Mouse (Mus musculus): ENCODE data around the gene Pik3ca.
A peak's percentile ranks its signal among the peaks of the same experiment; 100 is the strongest.

The Pik3ca gene

DNA sequence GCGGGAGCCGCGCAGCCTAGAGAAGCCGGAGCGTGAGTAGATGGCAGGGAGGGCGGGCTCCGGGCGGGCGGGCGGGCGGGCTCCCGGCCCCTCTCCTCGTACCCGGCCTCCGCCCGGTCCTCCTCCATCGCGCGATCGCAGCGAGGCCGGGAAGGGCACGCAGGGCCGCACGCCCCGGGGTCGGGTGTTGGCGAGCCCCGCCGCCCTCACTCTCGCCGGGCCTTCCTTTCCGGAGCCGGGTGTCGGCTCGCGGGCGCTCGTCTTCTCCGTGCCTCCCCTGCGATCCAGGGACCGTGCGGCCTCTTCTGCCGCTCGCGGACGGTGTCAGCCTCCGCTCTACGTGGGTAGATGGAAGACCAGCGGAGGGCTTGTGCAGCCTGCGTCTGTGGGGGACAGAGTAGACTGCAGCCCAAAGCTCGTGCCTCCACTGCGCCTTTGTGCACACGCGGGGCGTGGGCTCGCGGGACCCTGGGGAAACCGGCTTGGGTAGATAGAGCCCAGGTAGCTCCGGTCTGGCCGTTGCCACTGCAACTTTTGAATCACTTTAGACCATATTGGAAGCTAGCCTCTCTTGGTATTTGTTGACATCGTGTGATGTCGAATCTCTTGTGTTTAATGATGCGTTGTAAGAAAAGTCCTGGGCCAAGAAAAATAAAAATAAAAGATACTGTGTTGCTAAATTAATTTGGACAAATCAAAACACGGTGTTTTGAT lies at the start of gene Pik3ca:
TSS of gene Pik3ca (plus strand) at position 211 of the 714 bp plus-strand sequence.
- no peak for DNase-seq

DNA sequence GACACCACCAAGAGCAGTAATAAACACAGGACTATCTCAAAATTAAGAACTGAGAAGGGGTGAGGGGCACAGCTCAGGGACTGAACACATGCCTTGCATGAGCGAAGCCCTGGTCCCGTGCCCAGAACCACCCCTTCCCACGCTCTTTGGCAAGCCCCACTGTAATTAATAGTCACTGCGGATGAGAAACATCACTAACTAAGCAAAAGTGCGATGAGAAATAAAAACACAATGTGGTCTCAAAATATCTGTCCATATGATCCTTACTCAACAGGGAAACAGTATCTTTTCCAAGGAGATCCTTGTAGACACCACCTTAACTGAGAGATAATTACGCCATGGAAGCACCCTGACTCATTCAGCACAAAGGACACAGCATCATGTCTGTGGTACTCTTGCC lies 49.6 kb upstream of the Pik3ca start:
- no peak for DNase-seq

DNA sequence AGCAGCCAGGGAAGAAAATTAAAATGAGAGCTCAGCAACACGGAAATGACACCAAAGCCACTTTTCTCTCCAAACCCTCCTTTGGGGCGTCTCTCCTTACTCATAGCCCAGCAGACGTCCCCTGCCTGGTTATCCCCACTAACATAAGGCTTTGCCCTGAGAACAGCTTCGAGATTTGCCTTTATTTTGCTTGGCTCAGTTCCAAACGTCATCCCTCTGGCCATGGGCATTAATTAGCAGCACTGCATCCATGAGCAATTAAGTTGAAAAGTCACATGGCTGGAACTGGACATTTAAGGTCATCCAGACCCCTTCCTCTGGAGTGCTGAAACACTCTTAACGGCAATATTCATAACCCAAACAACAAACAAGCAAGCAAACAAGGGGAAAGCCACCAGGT lies 36.2 kb upstream of the Pik3ca start:
- no peak for DNase-seq

DNA sequence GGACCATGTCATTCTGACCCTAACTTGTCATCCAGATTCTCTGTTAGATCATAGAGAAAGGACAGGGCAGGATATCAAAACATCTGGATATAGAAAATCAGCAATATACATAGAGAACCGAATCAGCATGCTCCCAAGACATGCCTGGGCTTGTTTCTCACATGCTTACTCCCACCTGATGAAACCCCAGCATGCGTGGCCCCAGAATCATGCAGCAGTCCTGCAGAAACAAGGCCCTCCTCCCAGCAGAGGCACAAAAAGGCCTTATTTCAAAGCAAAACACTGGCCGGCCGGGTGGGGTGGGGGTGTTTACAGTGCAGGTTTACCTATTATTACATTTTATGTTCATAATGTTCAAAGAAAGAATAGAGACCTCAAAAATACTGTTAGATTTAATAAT lies 33.3 kb upstream of the Pik3ca start:
- peak; percentile 1 for DNase-seq

DNA sequence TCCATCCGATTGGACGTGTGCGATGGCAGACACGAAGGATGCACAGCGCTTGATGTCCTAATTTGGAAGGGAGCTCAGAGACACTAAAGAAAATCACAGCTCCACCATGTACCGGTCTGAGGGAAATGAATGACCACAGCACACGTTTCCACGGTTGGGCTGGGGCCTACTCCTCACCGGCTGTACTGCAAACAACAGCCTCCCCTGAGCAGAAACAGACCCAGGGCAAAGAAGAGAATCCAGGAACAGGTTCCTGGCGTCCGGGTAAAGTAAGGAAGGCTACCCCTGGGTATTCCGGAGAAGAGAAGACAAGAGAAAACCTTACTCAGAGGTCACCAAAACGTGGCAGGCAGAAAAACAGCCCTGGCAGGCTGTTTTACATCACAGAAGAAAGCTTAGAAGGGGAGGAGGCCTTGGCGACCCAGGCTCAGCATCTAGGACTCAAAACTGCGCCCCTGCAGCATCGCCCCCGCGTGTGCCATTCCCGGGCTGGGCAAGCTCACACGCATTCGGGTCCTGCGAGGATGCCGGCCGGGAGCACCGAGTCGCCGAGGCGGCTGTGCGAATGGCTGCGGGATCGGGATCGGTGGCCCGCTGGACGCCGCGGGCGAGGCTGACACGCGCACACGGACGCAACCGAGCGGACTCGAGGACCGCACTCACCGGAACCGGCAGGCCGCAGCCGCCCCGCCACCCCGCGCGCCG lies 32.5 kb upstream of the Pik3ca start:
- DNase-seq: peak; percentile 1

DNA sequence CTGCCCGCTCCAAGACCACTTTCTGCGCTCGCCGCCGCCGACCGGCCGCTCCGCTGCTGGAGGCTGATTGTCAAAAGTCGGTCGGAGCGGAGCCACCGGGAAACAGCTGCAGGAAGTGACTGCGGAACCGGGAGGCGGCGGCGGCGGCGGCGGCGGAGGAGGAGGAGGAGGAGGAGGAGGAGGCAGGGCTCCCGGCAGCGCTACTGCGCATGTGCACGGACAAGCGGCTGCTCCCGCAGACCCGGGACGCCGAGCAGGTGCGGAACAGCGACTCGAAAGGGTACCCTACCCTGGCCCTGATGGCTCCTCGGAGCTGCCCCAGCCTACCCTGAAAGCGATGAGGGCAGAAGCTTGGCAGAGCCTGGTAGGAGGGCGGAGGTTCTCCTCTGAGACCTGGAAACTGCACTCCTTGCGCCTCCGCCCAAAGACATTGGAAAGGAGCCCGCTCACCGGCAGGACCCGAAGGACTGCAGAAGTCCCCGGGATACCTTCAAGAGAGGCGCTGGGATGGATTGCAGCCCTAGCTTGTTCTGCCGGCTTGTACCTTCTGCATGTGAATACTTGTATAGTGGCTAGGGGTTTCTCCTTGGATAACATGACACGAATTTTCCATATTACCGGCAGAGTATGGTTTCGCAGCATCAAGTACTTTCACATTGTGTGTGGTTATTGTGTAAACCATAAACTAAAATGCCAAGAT lies 31.8 kb upstream of the Pik3ca start, which contains the start of gene Zmat3:
TSS of gene Zmat3 (minus strand) at position 469 of the 700 bp plus-strand sequence.
- peak; percentile 87 for DNase-seq

DNA sequence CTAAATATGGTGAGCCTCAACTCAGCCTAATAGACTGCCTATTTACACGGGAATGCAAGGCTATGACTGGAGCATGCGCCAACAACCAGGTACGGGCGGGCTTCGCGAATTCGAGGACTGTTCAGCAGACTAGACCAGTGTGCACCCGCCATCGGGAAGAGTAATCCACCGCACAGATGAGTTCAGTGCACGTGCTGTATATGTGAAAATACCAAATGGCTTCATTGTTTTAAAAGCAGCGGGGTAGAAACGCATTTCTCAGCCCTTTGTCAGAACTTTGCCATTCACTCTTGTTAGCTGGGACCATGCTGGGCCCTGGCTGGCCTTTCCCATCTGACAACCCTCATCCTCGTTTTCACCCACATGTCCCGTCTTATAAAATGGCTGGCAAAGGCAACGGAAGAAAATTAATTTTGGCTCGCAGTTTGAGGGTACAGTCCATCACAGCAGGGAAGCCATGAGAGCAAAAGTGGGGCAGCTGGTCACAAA lies 31.2 kb upstream of the Pik3ca start:
- peak; percentile 15 for DNase-seq

DNA sequence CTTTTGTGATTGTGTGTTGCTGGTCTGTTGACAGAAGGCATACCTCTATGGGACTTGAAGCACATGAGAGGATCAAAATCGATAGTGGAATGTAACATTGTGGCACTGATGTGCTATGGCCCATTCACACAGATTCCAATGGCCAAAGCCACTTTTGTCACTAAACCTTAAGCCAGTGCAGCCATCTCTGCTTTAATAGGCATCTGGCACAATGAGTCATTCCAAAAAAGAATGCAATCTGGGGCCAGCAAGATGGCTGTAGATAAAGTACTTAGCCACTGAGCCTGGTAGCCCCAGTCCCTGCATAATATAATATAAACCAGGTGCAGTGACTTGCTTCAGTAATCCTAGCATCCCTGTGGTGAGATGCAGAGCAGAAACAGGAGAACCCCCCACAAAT lies 30.0 kb upstream of the Pik3ca start:
- no peak for DNase-seq

DNA sequence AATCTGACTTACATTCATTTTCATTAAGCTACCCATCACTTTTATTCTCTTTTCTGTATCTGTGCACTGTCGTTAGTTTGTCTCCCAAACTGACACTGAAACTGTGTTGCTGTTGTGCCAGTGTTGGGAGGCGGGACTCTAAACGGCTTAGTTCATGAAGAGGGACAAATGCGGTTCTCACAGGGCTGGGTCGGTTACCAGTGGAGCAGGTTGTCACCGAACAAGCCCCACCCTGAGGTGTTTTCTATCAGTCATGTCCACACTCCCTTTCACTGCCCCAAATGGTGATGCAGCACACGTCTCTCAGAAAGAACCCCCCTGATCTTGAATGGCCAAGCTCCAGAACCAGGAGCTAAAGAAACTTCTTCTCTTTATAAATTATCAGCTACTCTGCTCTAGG lies 25.5 kb upstream of the Pik3ca start:
- DNase-seq: no peak

DNA sequence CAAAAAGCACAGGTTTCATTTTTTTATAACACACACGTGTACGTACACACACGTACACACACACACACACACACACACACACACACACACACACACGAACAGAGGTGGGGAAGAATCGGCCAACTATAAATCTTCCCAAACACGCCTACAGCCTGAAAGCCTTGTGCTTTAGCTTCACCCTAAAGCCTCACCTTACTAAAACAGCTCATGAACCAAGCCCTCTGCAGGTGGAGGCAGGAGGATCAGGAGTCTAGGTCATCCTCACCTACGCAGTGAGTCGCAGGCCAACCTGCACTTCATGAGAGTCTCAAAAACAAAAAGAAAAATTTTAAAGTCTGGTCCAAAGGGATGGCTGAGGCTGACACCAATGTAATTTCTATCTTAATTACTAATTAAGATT lies 25.0 kb upstream of the Pik3ca start:
- no peak for DNase-seq

DNA sequence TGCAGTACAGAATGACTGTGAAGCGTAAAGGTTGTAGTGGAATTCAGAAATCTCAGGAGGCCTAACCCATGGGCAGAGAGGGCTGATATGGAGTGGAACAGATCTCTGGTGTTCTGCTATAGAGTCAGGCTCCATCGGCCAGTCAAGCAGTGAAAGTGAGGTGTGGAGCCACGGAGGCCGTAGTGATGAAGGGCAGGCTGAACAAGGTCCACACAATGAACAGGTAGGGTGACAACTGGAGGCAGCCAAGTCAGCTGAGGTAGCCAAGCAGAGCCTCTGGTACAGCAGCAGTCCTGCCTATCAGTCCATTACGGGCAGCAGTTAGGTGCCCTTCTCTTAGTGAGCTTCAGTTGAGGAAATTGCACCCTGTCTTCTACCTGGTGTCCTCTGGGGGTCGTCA lies 24.2 kb upstream of the Pik3ca start:
- DNase-seq: no peak

DNA sequence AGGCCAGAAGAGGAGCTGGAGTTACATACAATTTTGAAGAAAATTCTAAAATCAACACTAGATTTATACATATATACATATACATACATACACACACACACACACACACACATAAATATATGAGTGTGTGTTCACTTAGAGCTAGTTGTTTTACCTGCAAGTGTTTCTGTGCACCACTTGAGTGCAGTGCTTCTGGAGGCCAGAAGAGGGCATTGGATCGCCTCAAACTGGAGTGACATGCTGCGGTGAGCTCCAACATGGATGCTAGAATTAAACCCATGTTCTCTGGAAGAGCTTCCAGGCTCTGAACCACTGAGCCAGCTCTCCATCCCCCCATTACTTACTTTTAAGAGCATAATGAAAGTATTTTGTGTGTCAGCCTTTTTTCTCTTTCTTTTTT lies 17.6 kb upstream of the Pik3ca start:
- DNase-seq: peak; percentile 47

DNA sequence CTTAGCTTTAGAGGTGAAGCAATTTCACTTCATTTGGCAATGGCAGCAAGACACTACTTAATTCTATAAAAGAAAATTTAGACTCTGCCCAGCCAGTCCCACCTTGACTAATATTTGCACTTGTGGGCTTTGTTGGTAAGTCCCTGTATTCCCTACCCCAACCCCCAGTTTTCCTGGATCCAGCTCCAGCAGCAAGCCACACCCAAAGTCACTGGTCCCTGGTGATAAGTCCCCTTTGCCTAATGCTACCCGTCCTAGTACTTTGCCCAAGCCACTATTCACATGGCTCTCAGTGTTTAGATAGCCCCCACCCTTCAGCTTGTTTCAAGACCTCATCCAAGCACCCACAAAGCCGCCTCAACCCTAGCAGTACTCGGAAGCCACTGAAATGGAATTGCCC lies 15.9 kb upstream of the Pik3ca start:
- no peak for DNase-seq

DNA sequence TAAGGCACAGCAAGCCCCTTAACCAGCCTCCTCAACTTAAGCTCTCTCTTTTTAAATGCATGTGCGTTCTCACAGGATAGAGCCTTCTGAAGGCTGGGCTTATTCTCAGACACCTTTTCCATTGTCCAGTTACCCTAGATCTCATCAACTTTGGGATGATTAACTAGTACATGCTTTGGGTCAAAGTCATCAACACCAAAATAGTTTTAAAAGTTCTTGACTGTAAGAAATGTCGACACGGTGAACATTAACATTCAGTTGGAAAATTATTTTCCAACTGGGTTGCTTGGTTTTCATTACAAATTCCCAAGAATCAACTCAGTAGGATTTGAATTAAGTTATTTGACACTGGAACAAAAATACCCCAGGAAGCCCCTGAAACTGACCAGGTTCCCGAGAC lies 4.6 kb upstream of the Pik3ca start:
- no peak for DNase-seq

DNA sequence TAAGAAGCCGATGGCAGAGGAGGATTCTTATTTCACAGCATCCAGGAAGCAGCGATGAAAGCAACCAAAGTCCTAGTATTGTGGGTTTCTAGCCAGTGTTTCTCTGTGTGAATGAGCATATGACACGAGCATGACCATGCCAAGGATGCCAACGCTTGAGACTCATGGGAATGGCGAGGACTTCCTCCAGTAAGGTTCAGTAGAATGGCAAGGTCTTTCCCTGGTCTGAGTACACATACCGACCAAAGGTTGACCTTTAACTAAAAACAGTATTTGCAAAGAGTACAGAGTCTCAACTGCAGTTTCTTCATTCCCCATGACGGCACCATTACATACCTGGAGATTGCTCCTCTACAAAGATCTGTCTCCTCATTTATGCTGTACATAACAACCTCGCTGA lies 3.5 kb upstream of the Pik3ca start:
- DNase-seq: no peak

DNA sequence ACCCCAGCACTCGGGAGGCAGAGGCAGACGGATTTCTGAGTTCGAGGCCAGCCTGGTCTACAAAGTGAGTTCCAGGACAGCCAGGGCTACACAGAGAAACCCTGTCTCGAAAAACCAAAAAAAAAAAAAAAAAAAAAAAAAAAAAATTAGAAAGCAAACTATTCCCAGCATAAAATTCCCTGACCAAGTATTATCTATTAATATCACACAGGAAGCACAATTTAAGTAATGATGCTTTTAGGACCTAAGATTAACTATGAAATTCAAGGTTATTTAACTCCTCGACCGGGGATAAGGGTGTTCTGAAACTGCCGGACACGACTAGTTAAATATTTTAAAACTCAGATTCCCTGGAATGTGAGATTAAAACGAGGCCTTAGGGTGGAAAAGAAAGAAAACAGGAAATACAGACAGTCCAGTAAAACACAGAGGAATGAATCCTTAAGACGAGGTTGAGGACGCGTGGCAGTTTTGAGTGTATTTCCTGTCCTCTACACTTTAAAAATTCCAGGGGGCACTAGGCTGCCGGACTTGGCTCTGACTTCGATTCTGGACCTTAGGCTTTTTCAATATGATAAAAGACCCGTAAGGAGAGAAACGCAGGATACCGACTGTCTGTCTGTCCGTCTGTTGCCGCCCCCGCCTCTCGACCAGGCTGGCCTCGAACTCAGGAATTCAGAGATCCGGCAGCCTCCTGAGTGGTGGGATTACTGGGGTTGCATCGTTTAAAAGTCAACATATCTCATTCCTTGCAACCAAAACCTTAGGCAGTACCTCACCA lies 1.5 kb upstream of the Pik3ca start:
- DNase-seq: peak; percentile 51

DNA sequence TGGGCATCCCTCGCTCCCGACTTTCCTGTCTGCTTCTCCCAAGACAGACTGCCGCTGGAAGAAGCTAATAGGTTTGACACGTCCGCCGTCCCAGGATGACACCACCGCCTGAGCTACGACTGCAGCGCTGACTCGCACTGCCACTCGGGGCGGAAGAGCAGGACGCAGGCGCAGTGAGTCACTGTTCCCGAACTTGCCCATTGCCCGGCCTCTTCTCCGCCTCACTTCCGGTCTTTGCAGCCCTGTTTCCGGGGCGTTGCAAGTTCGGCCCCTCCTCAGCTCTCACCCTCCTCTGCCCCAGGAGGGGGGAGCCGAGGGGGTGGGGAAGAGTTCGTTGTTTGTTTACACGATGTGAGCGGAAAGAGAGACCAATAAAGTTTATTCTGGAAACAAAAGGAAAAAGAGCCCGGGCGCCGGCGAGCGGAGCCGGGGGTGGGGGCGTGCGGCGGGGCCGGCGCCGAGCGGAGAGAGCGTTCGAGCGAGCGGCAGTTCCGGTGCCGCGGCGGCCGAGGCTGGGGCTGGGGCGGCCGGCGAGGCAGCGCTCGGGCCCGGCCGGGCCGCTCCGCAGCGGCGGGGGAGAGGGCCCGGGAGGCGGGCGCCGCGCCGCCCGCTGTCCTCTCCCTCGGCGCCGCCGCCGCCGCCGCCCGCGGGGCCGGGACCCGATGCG lies 544 bp upstream of the Pik3ca start:
- peak; percentile 99 for DNase-seq

DNA sequence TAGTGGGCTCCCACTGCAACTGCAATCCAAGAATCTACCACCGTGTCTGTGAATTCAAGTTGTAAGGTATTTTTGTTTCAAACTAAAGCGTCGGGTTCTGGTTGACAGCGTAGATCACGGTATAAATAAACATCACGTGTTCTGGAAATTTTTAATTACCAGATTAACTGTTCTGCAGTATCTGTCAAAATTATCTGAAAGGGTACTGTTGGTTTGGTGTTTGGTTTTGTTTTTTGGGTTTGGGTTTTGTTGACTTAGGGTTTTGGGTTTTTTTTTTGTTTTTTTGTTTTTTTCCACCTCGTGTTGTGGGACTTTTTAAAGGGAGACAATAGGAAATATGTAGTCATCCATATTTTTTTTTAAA lies 686 bp downstream of the Pik3ca start:
- DNase-seq: no peak

DNA sequence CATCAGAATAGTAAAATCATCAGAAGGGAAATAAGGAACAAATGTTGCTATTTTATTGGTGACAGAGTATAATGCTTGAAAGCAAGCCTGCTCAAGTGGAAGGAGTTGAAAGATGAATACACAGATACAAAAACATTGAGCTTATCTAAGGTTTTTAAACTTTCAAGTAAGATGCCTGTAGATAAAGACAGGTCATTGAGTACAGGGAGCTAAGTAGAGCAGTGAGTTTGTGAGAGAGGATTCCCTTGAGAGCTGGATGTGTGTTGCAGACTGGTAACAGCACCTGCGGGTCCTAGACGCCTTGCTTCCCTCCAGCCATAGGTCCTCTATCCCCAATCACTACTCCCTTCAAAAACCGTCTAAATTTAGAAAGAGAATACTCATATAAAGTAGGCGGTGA lies 1.2 kb downstream of the Pik3ca start:
- no peak for DNase-seq

DNA sequence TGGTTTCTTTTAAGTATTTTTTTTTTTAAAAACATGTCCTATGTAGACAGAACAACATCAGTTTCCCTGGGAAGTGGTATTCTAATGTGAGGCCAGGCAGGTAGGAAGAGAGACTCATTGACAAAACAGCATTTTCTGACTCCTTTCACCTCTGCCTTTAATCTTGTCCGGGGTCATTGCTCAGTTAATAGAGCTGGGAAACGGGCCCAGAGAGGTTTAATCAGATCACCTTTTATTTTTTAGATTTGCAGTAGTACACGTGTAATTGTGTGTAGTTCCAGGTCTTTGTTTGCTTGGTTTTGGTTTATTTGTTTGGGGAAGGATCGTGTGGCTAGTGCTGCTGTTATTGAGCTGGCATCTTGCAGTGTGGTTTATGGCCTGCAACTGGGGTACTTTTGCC lies 1.9 kb downstream of the Pik3ca start:
- no peak for DNase-seq

DNA sequence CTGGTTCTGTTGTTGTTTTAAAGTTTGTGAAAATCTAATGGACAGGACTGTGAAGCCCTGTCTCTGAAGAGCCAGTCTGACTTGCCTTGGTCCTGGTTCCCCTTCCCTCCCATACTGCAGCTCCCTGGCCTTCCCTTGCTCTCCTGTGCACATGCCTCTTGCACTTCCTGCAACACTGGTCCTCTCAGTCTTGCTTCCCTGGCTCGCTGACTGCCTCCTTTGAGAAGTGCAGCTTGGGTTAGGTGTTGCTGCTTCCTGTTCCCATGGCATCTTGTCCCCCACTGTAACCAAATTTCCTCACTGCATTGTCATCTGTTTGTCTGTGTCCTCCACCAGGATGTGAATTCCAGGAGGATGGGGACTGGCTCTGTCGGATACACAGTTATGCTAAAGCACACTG lies 2.5 kb downstream of the Pik3ca start:
- DNase-seq: no peak

DNA sequence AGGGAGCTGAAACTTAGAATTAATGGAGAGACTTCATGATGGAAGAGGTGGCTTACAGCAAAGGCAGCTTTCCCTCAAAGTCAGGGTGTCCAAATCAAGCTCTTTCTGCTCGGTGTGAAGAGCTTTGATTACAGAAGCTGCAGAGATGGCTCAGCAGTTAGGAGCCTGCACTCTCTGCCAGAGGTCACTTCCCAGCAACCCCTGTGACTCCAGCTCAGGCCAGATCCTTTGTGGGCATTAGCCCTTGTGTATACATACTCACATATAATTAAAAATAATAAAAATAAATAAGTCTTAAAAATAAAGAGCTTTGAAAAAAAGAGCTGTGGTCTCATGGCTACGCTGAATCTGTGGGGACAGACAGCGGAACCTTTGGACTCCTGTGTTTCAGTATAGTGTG lies 4.1 kb downstream of the Pik3ca start:
- DNase-seq: no peak
